ENCODE assay signal across 9 mouse cellular contexts in the genomic region with DNA sequence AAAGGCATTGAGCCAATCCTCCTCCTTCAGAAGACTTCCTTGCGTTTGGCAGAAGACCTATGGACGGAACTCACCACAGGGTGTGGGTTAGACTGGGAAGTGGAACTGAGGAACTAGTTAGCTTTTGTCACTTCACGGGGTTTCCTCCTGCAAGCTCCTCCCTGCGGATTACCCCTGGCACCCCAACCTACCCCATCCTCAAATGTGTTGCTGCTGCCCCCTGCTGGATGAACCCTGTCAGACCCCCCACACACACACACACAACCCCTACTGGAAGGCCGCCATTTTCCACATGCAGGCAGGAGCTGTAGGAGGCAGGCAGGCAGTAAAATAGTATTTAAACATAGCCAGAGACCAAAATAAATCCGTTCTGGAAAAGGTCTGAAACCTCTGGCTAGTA. TPM values are rescaled to one million over a fixed set of nuclear protein-coding genes. Genes with fewer than 3 reads are reported as not detected.
DNase-seq lines count a peak whose midpoint lies in the region; ATAC-seq and TF ChIP-seq lines count a peak whose summit lies in the region.
"Had no signal": no experiment of that assay in that cellular context is flagged by ENCODE, and none has a peak within 500 bp of the region (broad histone marks: within the 10 kb centered on the region; RNA-seq: fewer than 3 reads in every experiment).

No protein-coding gene starts in this region.

- DNase-seq in cerebellum, adult 8-10 months: peak; percentile 23
- DNase-seq in cerebellum, adult 11-12 months: no peak
- DNase-seq in T-cell, adult 2 months (ENCODE audit: low spot score): peak; percentile 90
- peak; percentile 67 for DNase-seq in kidney, adult 9 months
- DNase-seq in retina, embryonic 14.5 days (ENCODE audit: low spot score): no peak

- no peak overlapping the region for H3K27ac ChIP-seq in cortical plate, adult 2 months (ENCODE audit: insufficient read depth, low read length)
- H3K27ac ChIP-seq in liver, embryonic 16.5 days (ENCODE audit: low read length): no peak overlapping the region
- no peak overlapping the region for H3K27ac ChIP-seq in small intestine, adult 2 months (ENCODE audit: insufficient read depth, low read depth, low read length)

- ATAC-seq in liver, embryonic 16.5 days (ENCODE audit: low read depth): peak; percentile 51

- H3K4me3 ChIP-seq in cortical plate, adult 2 months (ENCODE audit: insufficient read depth, low read length): no peak overlapping the region
- H3K4me3 ChIP-seq in liver, embryonic 16.5 days (ENCODE audit: low read depth, low read length): no peak overlapping the region
- no peak overlapping the region for H3K4me3 ChIP-seq in small intestine, adult 2 months (ENCODE audit: low read depth, low read length)

- no peaks in the 10 kb centered on the region for H3K36me3 ChIP-seq in liver, embryonic 16.5 days (ENCODE audit: control insufficient read depth, insufficient read depth)
- H3K36me3 ChIP-seq in small intestine, adult 2 months (ENCODE audit: control insufficient read depth, insufficient read depth, low read length): no peaks in the 10 kb centered on the region

- no peaks in the 10 kb centered on the region for H3K27me3 ChIP-seq in liver, embryonic 16.5 days (ENCODE audit: control insufficient read depth, insufficient read depth, low read depth, low read length)
- H3K27me3 ChIP-seq in small intestine, adult 2 months (ENCODE audit: control insufficient read depth, insufficient read depth, low read length): no peaks in the 10 kb centered on the region

- no peak for TF ChIP-seq POLR2A in cortical plate, adult 2 months (IDR thresholded peaks at IDR 0.05; ENCODE audit: extremely low read depth, insufficient read depth, low read length)
- TF ChIP-seq POLR2A in small intestine, adult 2 months (IDR thresholded peaks at IDR 0.05; ENCODE audit: low read depth, low read length): no peak

- H3K9ac ChIP-seq in liver, embryonic 16.5 days (ENCODE audit: low read depth, low read length): no peak overlapping the region

- peak; percentile 28; the same call in 1 of the 2 replicates for TF ChIP-seq CTCF in cortical plate, adult 2 months (IDR thresholded peaks at IDR 0.05; ENCODE audit: extremely low read depth, insufficient read depth, low read length)
- TF ChIP-seq CTCF in small intestine, adult 2 months (IDR thresholded peaks at IDR 0.05; ENCODE audit: extremely low read depth, insufficient read length, insufficient replicate concordance, low read depth, low read length): peak; percentile 63; the same call in 1 of the 2 replicates

- H3K4me1 ChIP-seq in cortical plate, adult 2 months (ENCODE audit: control insufficient read depth, insufficient read depth, low read length): no peaks in the 10 kb centered on the region
- no peaks in the 10 kb centered on the region for H3K4me1 ChIP-seq in liver, embryonic 16.5 days (ENCODE audit: control insufficient read depth, low read depth, low read length)
- H3K4me1 ChIP-seq in small intestine, adult 2 months (ENCODE audit: control insufficient read depth, insufficient read depth, insufficient read length, low read length): no peaks in the 10 kb centered on the region

- no peaks in the 10 kb centered on the region for H3K9me3 ChIP-seq in liver, embryonic 16.5 days (replicated peaks; ENCODE audit: control insufficient read depth, low read length)

- WGBS in liver, embryonic 16.5 days (ENCODE audit: insufficient replicate concordance): 25% methylated on average over 6 of the region's 6 CpGs
- WGBS in small intestine, adult 2 months: 69% methylated on average over 6 of the region's 6 CpGs

- H3K4me2 ChIP-seq in liver, embryonic 16.5 days (ENCODE audit: low read depth, low read length): no peak overlapping the region

RNA-seq across cellular contexts. Expression of a gene that starts 23.1 kb away (rescaled TPM):
- polyA plus RNA-seq in cortical plate, adult 2 months (2012; rRNA removed): not detected in 2 replicates
- 0.90 and 1.1 TPM in 2 replicates for polyA plus RNA-seq in liver, embryonic 16.5 days (2015; fragmentation: Nextera tagmentation; extraction: Ambion mirVana)
- polyA plus RNA-seq in small intestine, adult 2 months (2012; rRNA removed): not detected in 2 replicates
- polyA plus RNA-seq: large intestine, adult 2 months had no signal

RNA-seq across cellular contexts. Expression of a gene that starts 37.3 kb away (rescaled TPM):
- 5.6 and 6.5 TPM in 2 replicates for polyA plus RNA-seq in cortical plate, adult 2 months (2012; rRNA removed)
- polyA plus RNA-seq in liver, embryonic 16.5 days (2015; fragmentation: Nextera tagmentation; extraction: Ambion mirVana): 22.8 and 23.3 TPM in 2 replicates
- polyA plus RNA-seq in small intestine, adult 2 months (2012; rRNA removed): 5.3 and 6.7 TPM in 2 replicates

RNA-seq across cellular contexts. Expression of a gene that starts 44.3 kb away (rescaled TPM):
- polyA plus RNA-seq in cortical plate, adult 2 months (2012; rRNA removed): 24.8 and 27.0 TPM in 2 replicates
- polyA plus RNA-seq in liver, embryonic 16.5 days (2015; fragmentation: Nextera tagmentation; extraction: Ambion mirVana): 1.5 and 1.6 TPM in 2 replicates
- polyA plus RNA-seq in small intestine, adult 2 months (2012; rRNA removed): 1.5 and 2.4 TPM in 2 replicates

RNA-seq across cellular contexts. Expression of a gene that starts 44.3 kb away (rescaled TPM):
- polyA plus RNA-seq in cortical plate, adult 2 months (2012; rRNA removed): 11.1 and 11.7 TPM in 2 replicates
- 9.8 and 11.4 TPM in 2 replicates for polyA plus RNA-seq in liver, embryonic 16.5 days (2015; fragmentation: Nextera tagmentation; extraction: Ambion mirVana)
- 0.53 and 1.5 TPM in 2 replicates for polyA plus RNA-seq in small intestine, adult 2 months (2012; rRNA removed)

Comparison
In these comparisons a context has a peak if more than half of its experiments do, and no peak if none do; other contexts are left out.
1. DNase-seq: peak in cerebellum, adult 8-10 months (single experiment), T-cell, adult 2 months (single experiment) and kidney, adult 9 months (single experiment); none in cerebellum, adult 11-12 months (single experiment) and retina, embryonic 14.5 days (single experiment).